Mouse (Mus musculus): ENCODE data around the gene Sox2. TPM values are rescaled to one million over a fixed set of nuclear protein-coding genes. Genes with fewer than 3 reads are reported as not detected.

Gene Sox2
- polyA plus RNA-seq, 1 experiment: not detected

DNA sequence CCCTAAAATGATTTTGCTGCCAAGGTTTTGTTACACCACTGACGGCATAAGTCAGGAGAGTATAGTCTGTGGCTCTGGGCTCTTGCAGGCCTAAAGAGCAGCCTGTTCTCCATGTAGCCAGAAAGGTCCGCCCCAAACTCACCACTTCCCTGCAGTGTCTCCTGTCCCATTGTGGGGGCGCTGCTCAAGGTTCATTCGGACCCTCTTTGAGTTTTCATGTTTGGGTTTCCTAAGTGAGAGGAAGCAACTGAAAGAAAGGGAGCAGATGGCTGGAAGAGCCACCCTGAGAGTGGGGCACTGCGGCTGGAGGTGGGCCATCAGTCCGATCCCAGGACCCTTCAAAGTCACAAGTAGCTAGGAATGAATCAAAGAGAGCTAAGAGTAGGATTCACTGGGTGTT is 13.2 kb upstream of the Sox2 start:
- H3K4me1 ChIP-seq (ENCODE audit: control insufficient read depth, insufficient read depth, low read length): no peaks in the 10 kb centered on the region
- no peak overlapping the region for H3K27ac ChIP-seq (ENCODE audit: insufficient read depth, low read depth, low read length)
- TF ChIP-seq POLR2A (IDR thresholded peaks at IDR 0.05; ENCODE audit: borderline replicate concordance, low read depth, low read length) (no peak), CTCF (IDR thresholded peaks at IDR 0.05; ENCODE audit: low read depth, low read length) (no peak)
- H3K4me3 ChIP-seq (ENCODE audit: insufficient read depth, low read length): no peak overlapping the region

DNA sequence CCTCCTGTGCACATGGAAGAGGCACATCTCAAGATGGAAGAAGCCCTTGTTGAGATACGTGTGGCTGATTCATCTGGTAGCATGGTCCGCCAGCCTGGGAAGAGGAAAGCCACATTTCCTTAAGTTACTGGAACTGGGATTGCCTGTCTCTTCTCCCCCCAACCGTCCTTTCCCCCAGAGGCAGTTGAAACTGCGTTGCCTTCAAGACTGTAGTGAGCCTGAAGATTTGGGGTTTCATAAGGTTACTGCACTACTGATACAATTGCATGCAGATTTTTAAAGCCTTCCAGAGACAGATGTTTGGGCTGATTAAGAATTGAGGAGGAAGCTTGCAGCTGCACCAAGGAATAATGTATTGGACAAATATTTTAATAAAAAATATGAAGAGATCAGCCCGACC is 12.7 kb upstream of the Sox2 start:
- no peak overlapping the region for H3K4me3 ChIP-seq (ENCODE audit: insufficient read depth, low read length)
- no peak overlapping the region for H3K27ac ChIP-seq (ENCODE audit: insufficient read depth, low read depth, low read length)
- TF ChIP-seq CTCF (IDR thresholded peaks at IDR 0.05; ENCODE audit: low read depth, low read length) (no peak), POLR2A (IDR thresholded peaks at IDR 0.05; ENCODE audit: borderline replicate concordance, low read depth, low read length) (no peak)
- no peaks in the 10 kb centered on the region for H3K4me1 ChIP-seq (ENCODE audit: control insufficient read depth, insufficient read depth, low read length)

DNA sequence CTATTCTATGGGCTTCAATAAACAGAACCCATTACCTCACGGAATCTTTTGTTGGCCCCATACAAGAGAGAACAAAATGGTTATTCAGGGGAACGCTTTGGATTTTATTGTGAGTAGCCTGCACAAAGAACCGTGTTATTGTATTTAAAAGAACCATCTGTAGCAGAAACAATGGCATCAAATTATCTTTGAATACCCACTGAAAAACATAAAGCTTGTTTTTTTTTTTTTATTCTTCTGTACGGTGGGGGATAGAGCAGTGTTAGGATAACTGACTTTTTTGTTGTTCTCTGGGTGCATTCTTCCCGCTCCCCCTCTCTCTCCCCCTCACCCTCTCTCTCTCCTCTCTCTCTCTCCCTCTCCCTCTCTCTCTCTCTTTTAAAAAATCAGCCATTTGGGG is 12.3 kb upstream of the Sox2 start:
- Histone ChIP-seq H3K4me1 (ENCODE audit: control insufficient read depth, insufficient read depth, low read length) (no peaks in the 10 kb centered on the region), H3K4me3 (ENCODE audit: insufficient read depth, low read length) (no peak overlapping the region), H3K27ac (ENCODE audit: insufficient read depth, low read depth, low read length) (no peak overlapping the region)
- TF ChIP-seq CTCF (IDR thresholded peaks at IDR 0.05; ENCODE audit: low read depth, low read length) (no peak), POLR2A (IDR thresholded peaks at IDR 0.05; ENCODE audit: borderline replicate concordance, low read depth, low read length) (no peak)

DNA sequence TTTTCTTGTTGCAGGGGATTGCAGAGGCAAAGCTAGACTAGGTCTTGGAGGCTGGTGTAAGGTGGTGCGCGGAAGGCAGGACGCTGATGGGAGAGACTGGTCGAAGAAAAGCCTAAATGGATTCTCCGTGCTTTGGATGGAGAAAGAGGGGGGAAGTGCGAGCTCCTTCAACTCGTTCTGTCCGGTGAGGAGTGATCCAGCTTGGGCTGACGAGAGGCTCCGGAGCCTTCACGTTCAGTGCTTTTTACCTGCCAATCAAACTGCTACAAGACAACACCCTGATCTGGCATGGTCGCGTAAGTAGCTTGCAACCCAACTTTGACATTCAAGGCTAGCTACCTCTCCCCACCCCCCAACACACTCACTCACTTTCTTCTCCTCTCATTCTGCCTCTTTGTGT is 11.9 kb upstream of the Sox2 start:
- Histone ChIP-seq H3K4me1 (ENCODE audit: control insufficient read depth, insufficient read depth, low read length) (no peaks in the 10 kb centered on the region), H3K4me3 (ENCODE audit: insufficient read depth, low read length) (no peak overlapping the region), H3K27ac (ENCODE audit: insufficient read depth, low read depth, low read length) (no peak overlapping the region)
- no peak for TF ChIP-seq CTCF (IDR thresholded peaks at IDR 0.05; ENCODE audit: low read depth, low read length)

DNA sequence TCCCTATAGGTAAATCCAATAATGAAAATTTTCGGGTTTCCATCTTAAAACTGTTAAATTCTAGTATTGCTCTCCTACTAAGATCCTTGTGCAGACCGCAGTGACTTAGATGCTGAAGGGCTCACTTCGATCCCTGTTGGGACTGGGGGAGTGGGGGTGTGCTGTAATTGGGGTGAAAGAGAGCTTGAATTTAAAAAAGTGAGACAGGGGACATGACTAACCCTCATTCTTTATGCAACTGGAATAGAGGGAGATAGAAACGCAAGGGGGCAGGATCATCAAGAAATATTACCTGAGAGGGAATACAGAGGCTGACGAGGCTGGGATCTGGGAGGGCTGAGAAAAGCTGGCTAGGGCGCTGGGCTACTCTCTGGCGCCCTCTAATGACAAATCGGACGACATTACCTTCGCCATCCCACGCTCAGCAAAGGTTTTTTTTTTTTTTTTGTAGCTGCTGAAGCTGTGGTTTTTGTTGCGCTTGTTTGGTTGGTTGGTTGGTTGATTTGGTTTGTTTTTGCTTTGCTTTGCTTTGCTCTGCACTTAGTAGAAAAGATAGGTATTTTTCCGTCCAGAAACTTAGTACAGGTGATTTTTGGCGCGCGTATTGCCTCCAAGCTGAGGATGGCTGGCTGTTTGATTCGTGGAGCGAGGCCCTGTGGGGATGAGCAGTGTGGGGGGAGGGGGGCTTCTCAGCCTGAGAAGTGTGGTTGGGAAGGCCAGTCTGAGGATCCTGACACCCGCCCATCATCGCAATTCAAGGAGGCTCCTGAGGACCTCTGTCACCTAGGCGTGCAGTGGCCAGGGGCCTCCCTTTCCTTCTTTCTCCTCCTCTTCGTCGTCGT is 11.0 kb upstream of the Sox2 start:
- H3K4me3 ChIP-seq (ENCODE audit: insufficient read depth, low read length): no peak overlapping the region
- no peaks in the 10 kb centered on the region for H3K4me1 ChIP-seq (ENCODE audit: control insufficient read depth, insufficient read depth, low read length)
- no peak overlapping the region for H3K27ac ChIP-seq (ENCODE audit: insufficient read depth, low read depth, low read length)
- TF ChIP-seq POLR2A (IDR thresholded peaks at IDR 0.05; ENCODE audit: borderline replicate concordance, low read depth, low read length) (no peak), CTCF (IDR thresholded peaks at IDR 0.05; ENCODE audit: low read depth, low read length) (no peak)

DNA sequence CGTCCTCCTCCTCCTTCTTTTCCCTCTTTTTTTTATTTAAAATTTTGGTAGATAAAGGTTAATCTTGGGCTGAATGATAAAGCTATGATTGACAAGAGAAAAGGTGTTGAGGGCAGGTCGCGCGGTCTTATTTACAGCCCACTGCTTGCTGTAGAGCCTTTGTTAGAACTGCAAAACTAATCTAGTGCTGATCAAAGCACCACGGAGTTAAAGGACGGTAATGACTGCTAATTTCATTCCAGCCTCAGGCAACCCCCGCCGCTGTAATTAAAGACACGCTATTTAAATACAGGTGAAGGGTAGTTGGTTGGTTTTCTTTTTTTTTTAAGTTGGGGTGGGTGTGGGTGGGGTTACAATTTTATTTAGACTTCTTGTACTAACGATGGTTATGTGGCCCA is 10.3 kb upstream of the Sox2 start:
- Histone ChIP-seq H3K4me3 (ENCODE audit: insufficient read depth, low read length) (no peak overlapping the region), H3K27ac (ENCODE audit: insufficient read depth, low read depth, low read length) (no peak overlapping the region), H3K4me1 (ENCODE audit: control insufficient read depth, insufficient read depth, low read length) (no peaks in the 10 kb centered on the region)
- no peak for TF ChIP-seq POLR2A (IDR thresholded peaks at IDR 0.05; ENCODE audit: borderline replicate concordance, low read depth, low read length)
- TF ChIP-seq CTCF (IDR thresholded peaks at IDR 0.05; ENCODE audit: low read depth, low read length): no peak

DNA sequence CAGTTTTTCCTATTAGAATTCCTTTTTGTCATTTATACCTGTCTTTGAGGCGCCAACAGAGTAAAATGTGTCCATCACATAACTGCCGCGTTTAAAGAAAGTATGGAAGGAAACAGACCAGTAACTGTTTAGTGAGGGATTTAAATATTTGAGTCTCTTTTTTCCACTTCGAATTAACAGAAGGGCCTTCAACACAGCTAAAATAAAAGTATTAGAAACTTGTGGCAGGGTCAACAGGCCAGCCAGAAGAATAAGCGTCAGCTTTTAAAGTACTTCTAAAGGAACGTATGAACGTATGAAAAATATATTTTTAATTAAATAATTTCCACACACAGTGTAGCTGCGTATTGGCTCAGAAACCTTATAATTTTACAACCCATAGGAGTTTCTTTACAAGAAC is 9.9 kb upstream of the Sox2 start:
- no peak for TF ChIP-seq POLR2A (IDR thresholded peaks at IDR 0.05; ENCODE audit: borderline replicate concordance, low read depth, low read length)
- no peak for TF ChIP-seq CTCF (IDR thresholded peaks at IDR 0.05; ENCODE audit: low read depth, low read length)
- Histone ChIP-seq H3K27ac (ENCODE audit: insufficient read depth, low read depth, low read length) (no peak overlapping the region), H3K4me3 (ENCODE audit: insufficient read depth, low read length) (no peak overlapping the region), H3K4me1 (ENCODE audit: control insufficient read depth, insufficient read depth, low read length) (no peaks in the 10 kb centered on the region)

DNA sequence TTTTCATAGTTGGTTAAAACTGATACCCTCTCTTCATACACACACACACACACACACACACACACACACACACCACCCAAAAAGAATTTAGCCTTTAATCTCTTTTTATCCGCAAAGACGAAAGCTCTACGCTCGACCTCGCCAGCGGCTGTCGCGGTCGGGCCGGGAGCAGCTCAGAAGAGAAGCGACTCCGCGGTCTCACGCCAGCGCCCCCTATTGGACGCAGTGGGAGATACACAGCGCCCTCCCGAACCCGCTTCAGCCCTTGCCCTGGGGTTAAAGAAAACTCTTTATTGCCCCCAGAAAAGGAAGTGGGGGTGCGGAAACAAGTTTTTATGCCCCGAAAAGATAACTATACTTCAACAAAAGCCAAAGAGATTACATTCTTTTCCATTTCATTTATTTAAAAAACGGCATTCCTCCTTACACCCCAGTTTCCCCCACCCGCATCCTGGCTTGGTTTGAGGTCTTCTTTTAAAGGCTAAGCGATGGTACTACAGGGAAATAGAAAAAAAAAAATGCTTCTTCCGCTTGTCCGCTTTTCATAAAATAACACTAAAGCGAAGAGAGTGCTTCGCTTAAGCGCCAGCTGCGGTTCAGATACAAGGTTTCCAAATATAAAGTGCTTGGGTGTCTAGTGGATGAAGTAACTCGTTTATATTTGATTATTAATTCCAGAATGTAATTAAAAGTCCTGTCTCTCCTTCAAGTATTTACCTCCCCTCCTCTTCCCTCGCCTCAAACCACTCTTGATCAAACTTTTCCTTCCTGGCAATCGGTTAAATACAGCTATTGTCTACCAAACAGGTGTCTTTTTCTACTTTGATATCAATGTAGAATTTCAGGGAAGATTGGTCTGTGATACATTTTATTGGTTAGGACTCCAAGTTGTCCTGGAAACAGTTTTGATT is 9.3 kb upstream of the Sox2 start:
- no peak for TF ChIP-seq POLR2A (IDR thresholded peaks at IDR 0.05; ENCODE audit: borderline replicate concordance, low read depth, low read length)
- TF ChIP-seq CTCF (IDR thresholded peaks at IDR 0.05; ENCODE audit: low read depth, low read length): 0 out of 2 replicates have a peak, but pooled peaks have one; percentile 37
- Histone ChIP-seq H3K27ac (ENCODE audit: insufficient read depth, low read depth, low read length) (no peak overlapping the region), H3K4me1 (ENCODE audit: control insufficient read depth, insufficient read depth, low read length) (no peaks in the 10 kb centered on the region), H3K4me3 (ENCODE audit: insufficient read depth, low read length) (no peak overlapping the region)

DNA sequence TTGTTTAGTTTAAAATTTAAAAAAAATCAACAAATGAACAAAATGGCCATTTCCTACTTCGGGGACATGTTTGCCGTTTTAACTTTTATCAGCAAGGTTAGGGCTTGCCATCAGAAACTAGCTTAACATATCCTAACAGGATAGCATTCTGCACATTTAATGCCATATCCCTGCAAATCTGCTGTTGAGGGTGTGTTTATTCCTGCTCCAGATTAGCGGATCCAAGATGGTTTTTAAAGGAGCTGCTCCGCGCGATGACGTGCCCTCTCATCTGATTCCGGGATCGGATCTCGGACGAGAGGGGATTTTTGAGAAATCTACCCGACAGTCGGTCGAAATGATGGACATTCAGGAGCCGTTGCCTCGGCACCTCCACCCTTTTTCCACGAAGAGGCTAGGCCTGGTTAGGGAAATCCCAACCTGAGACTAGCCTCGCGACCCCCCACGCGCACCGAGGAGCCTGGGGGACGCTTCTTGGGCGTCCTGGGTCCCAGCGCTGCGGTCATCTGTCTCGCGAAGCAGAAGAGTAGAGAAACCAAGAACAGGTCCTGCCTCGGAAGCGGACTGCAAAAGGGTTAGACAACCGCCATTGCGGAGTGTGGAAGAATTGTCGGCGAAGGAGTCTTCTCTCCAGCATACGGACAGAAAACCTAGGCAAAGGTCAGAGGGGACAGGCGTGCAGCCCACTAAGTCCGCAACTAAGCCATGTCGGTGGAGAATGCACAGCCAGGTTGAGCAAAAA is 8.3 kb upstream of the Sox2 start:
- TF ChIP-seq CTCF (IDR thresholded peaks at IDR 0.05; ENCODE audit: low read depth, low read length): no peak
- TF ChIP-seq POLR2A (IDR thresholded peaks at IDR 0.05; ENCODE audit: borderline replicate concordance, low read depth, low read length): no peak
- Histone ChIP-seq H3K27ac (ENCODE audit: insufficient read depth, low read depth, low read length) (no peak overlapping the region), H3K4me3 (ENCODE audit: insufficient read depth, low read length) (no peak overlapping the region), H3K4me1 (ENCODE audit: control insufficient read depth, insufficient read depth, low read length) (no peaks in the 10 kb centered on the region)

Data from bone marrow macrophage, adult 2 months (primary cell).